Mouse (Mus musculus): Measurements from ENCODE around the gene Tmprss13. TPM values are rescaled to one million over a fixed set of nuclear protein-coding genes. Genes with fewer than 3 reads are reported as not detected.
A peak's percentile ranks its signal among the peaks of the same experiment; 100 is the strongest.

Gene Tmprss13
- polyA plus RNA-seq, 1 experiment from 2014 or later: 0.38 TPM

- Histone ChIP-seq H3K27ac (no peak overlapping the region), H3K4me2 (no peak overlapping the region), H3K36me3 (peaks cover 22% of the 10 kb centered on the region; the same call in 1 of the 2 replicates), H3K9me3 (replicated peaks) (no peaks in the 10 kb centered on the region), H3K9ac (no peak overlapping the region), H3K4me1 (0 out of 2 replicates have a peak, but pooled peaks cover 3% of the 10 kb centered on the region), H3K27me3 (no peaks in the 10 kb centered on the region), H3K4me3 (replicated peaks) (no peak overlapping the region)
- WGBS: 79% methylated on average over 8 of the region's 8 CpGs
- ATAC-seq (replicated peaks; ENCODE audit: low FRiP score): no peak
Observed at GRCm38 (mm10) chr9:45389596-45389995, 70.7 kb downstream of the Tmprss13 start.

- 66% methylated on average over 7 of the region's 7 CpGs for WGBS
- H3K9ac ChIP-seq: no peak overlapping the region
- ATAC-seq (replicated peaks; ENCODE audit: low FRiP score): no peak
- no peaks in the 10 kb centered on the region for H3K27me3 ChIP-seq
- H3K9me3 ChIP-seq (replicated peaks): no peaks in the 10 kb centered on the region
- no peak overlapping the region for H3K4me3 ChIP-seq (replicated peaks)
- H3K4me2 ChIP-seq: no peak overlapping the region
- H3K27ac ChIP-seq: no peak overlapping the region
- peaks cover 11% of the 10 kb centered on the region for H3K4me1 ChIP-seq
- peaks cover 36% of the 10 kb centered on the region; the same call in 1 of the 2 replicates for H3K36me3 ChIP-seq
Observed at GRCm38 (mm10) chr9:45391299-45391698, 72.4 kb downstream of the Tmprss13 start.

GRCm38 (mm10) chr9:45395218-45395617 is 76.3 kb downstream of the Tmprss13 start:
- Histone ChIP-seq H3K4me1 (peaks cover 16% of the 10 kb centered on the region), H3K36me3 (peaks cover 36% of the 10 kb centered on the region; the same call in 1 of the 2 replicates), H3K4me3 (replicated peaks) (no peak overlapping the region), H3K27ac (0 out of 2 replicates have a peak overlapping the region, but pooled peaks have one; percentile 27), H3K9me3 (replicated peaks) (no peaks in the 10 kb centered on the region), H3K9ac (no peak overlapping the region), H3K27me3 (no peaks in the 10 kb centered on the region), H3K4me2 (no peak overlapping the region)
- WGBS: 78% methylated on average over 6 of the region's 6 CpGs
- no peak for ATAC-seq (replicated peaks; ENCODE audit: low FRiP score)

- WGBS: 49% methylated on average over 3 of the region's 3 CpGs
- peaks cover 36% of the 10 kb centered on the region; the same call in 1 of the 2 replicates for H3K36me3 ChIP-seq
- no peaks in the 10 kb centered on the region for H3K9me3 ChIP-seq (replicated peaks)
- no peak overlapping the region for H3K4me3 ChIP-seq (replicated peaks)
- no peak overlapping the region for H3K4me2 ChIP-seq
- no peaks in the 10 kb centered on the region for H3K27me3 ChIP-seq
- peaks cover 16% of the 10 kb centered on the region for H3K4me1 ChIP-seq
- H3K9ac ChIP-seq: no peak overlapping the region
- ATAC-seq (replicated peaks; ENCODE audit: low FRiP score): no peak
- H3K27ac ChIP-seq: 0 out of 2 replicates have a peak overlapping the region, but pooled peaks have one; percentile 27
Observed at GRCm38 (mm10) chr9:45395796-45396195, 76.9 kb downstream of the Tmprss13 start.

Other genes starting within 250 kb of the Tmprss13 start
- gene Jaml, start 239.9 kb upstream of the Tmprss13 start, polyA plus RNA-seq (2015; fragmentation: Nextera tagmentation; extraction: Ambion mirVana): 0.19 and 0.42 TPM in 2 replicates
- gene Scn2b, start 201.3 kb upstream of the Tmprss13 start, polyA plus RNA-seq (2015; fragmentation: Nextera tagmentation; extraction: Ambion mirVana): 4.6 and 5.4 TPM in 2 replicates
- 0.51 and 0.62 TPM in 2 replicates for gene Scn4b, start 180.7 kb upstream of the Tmprss13 start, polyA plus RNA-seq (2015; fragmentation: Nextera tagmentation; extraction: Ambion mirVana)
- gene BC049352, start 137.1 kb upstream of the Tmprss13 start, polyA plus RNA-seq (2015; fragmentation: Nextera tagmentation; extraction: Ambion mirVana): not detected in 2 replicates
- gene Tmprss4, start 115.0 kb upstream of the Tmprss13 start, polyA plus RNA-seq (2015; fragmentation: Nextera tagmentation; extraction: Ambion mirVana): 0.27 and 1.4 TPM in 2 replicates
- 0.77 and 1.2 TPM in 2 replicates for gene Il10ra, start 50.0 kb upstream of the Tmprss13 start, polyA plus RNA-seq (2015; fragmentation: Nextera tagmentation; extraction: Ambion mirVana)
- gene Fxyd6, start 51.1 kb downstream of the Tmprss13 start, polyA plus RNA-seq (2015; fragmentation: Nextera tagmentation; extraction: Ambion mirVana): 178 and 187 TPM in 2 replicates
- 451 and 476 TPM in 2 replicates for gene Fxyd2, start 80.6 kb downstream of the Tmprss13 start, polyA plus RNA-seq (2015; fragmentation: Nextera tagmentation; extraction: Ambion mirVana)
- 0.13 and 0.30 TPM in 2 replicates for gene Dscaml1, start 107.5 kb downstream of the Tmprss13 start, polyA plus RNA-seq (2015; fragmentation: Nextera tagmentation; extraction: Ambion mirVana)